Mouse (Mus musculus) stomach, postnatal 0 days (tissue): ENCODE measurements around the gene Gm10518.

Experiments
- CTCF ChIP-seq: IDR thresholded peaks from 2 replicates; pipeline ENCODE4 v1.5.1; 2016; ENCODE audit warnings: antibody characterized with exemption, low read depth, mild to moderate bottlenecking, moderate library complexity
- EP300 ChIP-seq: optimal IDR thresholded peaks from 2 replicates; pipeline ENCODE3; 2016; ENCODE audit warnings: antibody characterized with exemption

GRCm38 (mm10) chr1:179785502-179785901 lies 17.7 kb upstream of the Gm10518 start:
- no peak for TF ChIP-seq CTCF
- no peak for TF ChIP-seq EP300
